Mouse (Mus musculus): ENCODE results near the gene Slc15a2. TPM values are rescaled to one million over a fixed set of nuclear protein-coding genes. Genes with fewer than 3 reads are reported as not detected.

The Slc15a2 gene
- total RNA-seq (2014; rRNA removed) = 18.2 and 23.5 TPM in 2 replicates
- polyA plus RNA-seq (2015; fragmentation: Nextera tagmentation; extraction: Ambion mirVana) = 21.1 and 23.9 TPM in 2 replicates

DNA sequence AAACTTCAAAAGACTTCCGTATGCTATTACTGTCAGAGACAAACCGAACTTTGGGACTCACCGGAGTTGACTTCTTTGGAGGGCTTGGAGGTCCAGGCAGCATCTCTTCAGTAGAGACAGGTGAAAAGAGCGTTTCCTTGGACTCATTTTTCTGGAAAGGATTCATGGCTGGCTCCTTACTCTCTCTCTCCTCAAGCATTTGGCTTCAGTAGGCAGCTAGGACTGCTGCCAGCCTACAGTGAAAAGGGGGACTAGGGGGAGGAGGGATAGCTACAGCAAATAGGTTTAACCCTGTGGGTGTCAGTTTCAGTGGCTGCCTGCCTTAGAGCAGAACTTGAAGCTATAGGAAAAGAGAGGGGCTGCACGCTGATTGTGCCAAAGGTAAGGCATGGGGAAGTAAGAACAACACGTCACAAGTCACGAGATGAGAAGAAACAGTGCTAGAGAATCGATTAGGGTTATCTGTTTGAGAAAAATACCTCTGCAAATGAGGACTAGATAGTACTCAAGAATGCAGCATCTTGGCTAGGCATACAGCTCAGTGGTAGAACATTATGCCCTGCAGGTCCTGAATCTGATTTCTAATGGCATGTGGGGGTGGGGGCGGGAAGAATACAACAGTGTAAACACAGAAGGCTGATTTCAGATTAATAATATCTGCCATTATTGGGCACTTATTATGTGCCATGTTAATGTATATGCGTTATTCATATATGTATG is at the start of gene Slc15a2:
Gene Slc15a2, minus strand, starts transcription at position 369 of the 720 bp plus-strand sequence.
- H3K9ac ChIP-seq = no peak within 1 kb of the TSS
- H3K4me2 ChIP-seq (ENCODE audit: low read depth) = peak within 1 kb of the TSS; percentile 26
- peak; percentile 84 for ATAC-seq

DNA sequence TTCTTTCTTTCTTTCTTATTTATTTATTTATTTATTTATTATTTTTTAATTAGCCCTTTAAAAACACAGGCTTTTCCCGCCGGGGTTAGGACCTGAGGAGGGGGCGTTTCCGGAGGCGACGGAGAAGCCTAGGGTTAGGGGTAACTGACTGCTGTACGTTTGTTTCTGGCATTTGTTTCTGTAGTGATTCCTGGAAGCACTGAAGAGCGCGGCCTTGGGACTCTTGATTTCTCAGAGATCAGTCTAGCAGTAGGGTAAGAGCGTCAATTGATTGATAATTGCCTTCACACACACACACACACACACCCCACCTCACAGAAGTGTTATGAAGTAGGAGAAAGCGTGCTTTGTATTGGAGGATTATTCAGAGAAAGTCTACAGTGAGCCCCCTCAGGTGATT is 44.1 kb upstream of the Slc15a2 start:
- Histone ChIP-seq H3K4me3 (ENCODE audit: low read depth, low read length) (peak overlapping the region; percentile 76), H3K27ac (ENCODE audit: low read depth, low read length) (no peak overlapping the region), H3K36me3 (ENCODE audit: insufficient read depth) (no peaks in the 10 kb centered on the region), H3K4me2 (ENCODE audit: low read depth) (peak overlapping the region; percentile 82), H3K9me3 (ENCODE audit: low read length) (no peaks in the 10 kb centered on the region), H3K9ac (peak overlapping the region; percentile 95), H3K4me1 (ENCODE audit: insufficient read depth) (peaks cover 11% of the 10 kb centered on the region), H3K27me3 (ENCODE audit: insufficient read depth, low read length) (peaks cover 3% of the 10 kb centered on the region; the same call in 1 of the 2 replicates)
- ATAC-seq (peak; percentile 21; the same call in 1 of the 2 replicates), DNase-seq (peak; percentile 24)
- no peak for TF ChIP-seq CTCF (IDR thresholded peaks at IDR 0.05; ENCODE audit: low read depth)
- WGBS = 1% methylated on average over 11 of the region's 11 CpGs

More for the DNA sequence above, at the start of gene Slc15a2:
- DNase-seq = peak; percentile 87
- Histone ChIP-seq H3K9me3 (ENCODE audit: low read length) (no peaks in the 10 kb centered on the region), H3K4me1 (ENCODE audit: insufficient read depth) (no peaks in the 10 kb centered on the region; the same call in 1 of the 2 replicates), H3K4me3 (ENCODE audit: low read depth, low read length) (peak within 1 kb of the TSS; percentile 27), H3K36me3 (ENCODE audit: insufficient read depth) (no peaks in the 10 kb centered on the region), H3K27ac (ENCODE audit: low read depth, low read length) (0 out of 2 replicates have a peak within 1 kb of the TSS, but pooled peaks have one; percentile 29), H3K27me3 (ENCODE audit: insufficient read depth, low read length) (no peaks in the 10 kb centered on the region)
- WGBS = 33% methylated on average over 10 of the region's 10 CpGs
- TF ChIP-seq CTCF (IDR thresholded peaks at IDR 0.05; ENCODE audit: low read depth) = no peak

DNA sequence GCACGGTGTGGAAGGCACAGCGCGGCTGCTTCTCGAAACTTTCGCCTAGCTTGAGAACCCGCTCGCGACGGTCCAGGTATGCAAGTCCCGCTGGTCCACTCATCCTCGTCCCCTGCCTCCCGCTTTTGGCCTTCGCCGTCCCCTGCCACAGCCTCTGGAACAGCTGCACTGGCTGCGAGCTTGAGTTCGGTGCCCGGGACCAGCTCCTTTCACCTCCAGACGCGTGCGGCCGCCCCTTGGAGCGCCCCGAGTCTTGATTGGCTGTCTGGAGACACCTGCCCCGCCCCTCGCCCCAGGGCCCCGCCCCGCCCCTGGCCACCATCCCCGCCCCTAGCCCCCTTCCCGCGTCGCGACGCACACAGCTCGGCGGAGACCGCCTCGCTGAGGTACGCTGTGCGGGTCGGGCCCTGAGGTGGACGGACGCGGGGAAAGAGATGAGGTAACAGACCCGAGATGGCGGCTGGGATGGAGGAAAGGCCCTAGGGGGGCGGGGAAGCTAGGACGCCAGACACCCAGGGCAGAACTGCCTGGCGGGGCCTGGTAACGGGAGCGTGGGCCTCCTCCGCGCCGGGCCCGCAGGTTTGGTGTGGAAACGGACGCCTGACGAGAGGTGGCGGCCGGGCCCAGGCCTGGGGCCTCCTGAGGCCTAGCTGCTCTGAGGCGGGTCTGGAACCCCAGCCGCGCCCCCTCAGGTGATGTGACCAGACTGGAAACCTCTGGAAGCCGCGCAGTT is 43.5 kb upstream of the Slc15a2 start, which contains the start of gene Iqcb1:
Gene Iqcb1, plus strand, starts transcription at position 332 of the 733 bp plus-strand sequence.
- H3K36me3 ChIP-seq (ENCODE audit: insufficient read depth) = no peaks in the 10 kb centered on the region
- TF ChIP-seq CTCF (IDR thresholded peaks at IDR 0.05; ENCODE audit: low read depth) = no peak
- 2% methylated on average over 62 of the region's 64 CpGs for WGBS
- peak within 1 kb of the TSS; percentile 79 for H3K27ac ChIP-seq (ENCODE audit: low read depth, low read length)
- DNase-seq (peak; percentile 88), ATAC-seq (peak; percentile 99)
- peak within 1 kb of the TSS; percentile 82 for H3K4me2 ChIP-seq (ENCODE audit: low read depth)
- peak within 1 kb of the TSS; percentile 76 for H3K4me3 ChIP-seq (ENCODE audit: low read depth, low read length)
- H3K27me3 ChIP-seq (ENCODE audit: insufficient read depth, low read length) = peaks cover 3% of the 10 kb centered on the region; the same call in 1 of the 2 replicates
- H3K4me1 ChIP-seq (ENCODE audit: insufficient read depth) = peaks cover 11% of the 10 kb centered on the region
- no peaks in the 10 kb centered on the region for H3K9me3 ChIP-seq (ENCODE audit: low read length)
- peak within 1 kb of the TSS; percentile 95 for H3K9ac ChIP-seq

DNA sequence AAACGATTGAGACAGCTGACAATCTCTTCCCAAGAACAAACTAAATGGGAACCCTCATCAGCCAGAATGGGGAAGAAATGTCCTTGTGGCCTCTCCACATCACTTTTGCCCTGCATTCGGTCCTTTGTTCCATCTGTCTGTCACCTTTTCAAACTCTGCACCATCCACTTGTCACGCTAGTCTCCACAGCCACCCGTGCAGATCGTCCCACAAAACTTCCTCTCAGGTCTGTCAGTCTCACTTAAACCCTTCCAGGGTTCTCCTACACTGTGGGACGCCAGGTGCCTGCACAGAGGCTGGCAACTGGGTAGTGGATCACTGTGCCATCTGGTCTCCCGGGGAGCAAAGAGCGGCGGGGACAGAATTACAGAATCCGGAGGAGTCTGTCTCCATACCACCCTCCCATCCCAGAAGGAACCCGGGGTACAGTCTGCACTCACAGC is 42.9 kb upstream of the Slc15a2 start:
- peaks cover 3% of the 10 kb centered on the region; the same call in 1 of the 2 replicates for H3K27me3 ChIP-seq (ENCODE audit: insufficient read depth, low read length)
- H3K4me3 ChIP-seq (ENCODE audit: low read depth, low read length) = peak overlapping the region; percentile 76
- peak overlapping the region; percentile 95; the same call in 1 of the 2 replicates for H3K9ac ChIP-seq
- peak overlapping the region; percentile 82 for H3K4me2 ChIP-seq (ENCODE audit: low read depth)
- ATAC-seq (no peak), DNase-seq (no peak)
- WGBS = 5% methylated on average over 11 of the region's 11 CpGs
- TF ChIP-seq CTCF (IDR thresholded peaks at IDR 0.05; ENCODE audit: low read depth) = no peak
- H3K27ac ChIP-seq (ENCODE audit: low read depth, low read length) = no peak overlapping the region
- no peaks in the 10 kb centered on the region for H3K9me3 ChIP-seq (ENCODE audit: low read length)
- no peaks in the 10 kb centered on the region for H3K36me3 ChIP-seq (ENCODE audit: insufficient read depth)
- H3K4me1 ChIP-seq (ENCODE audit: insufficient read depth) = peaks cover 11% of the 10 kb centered on the region

DNA sequence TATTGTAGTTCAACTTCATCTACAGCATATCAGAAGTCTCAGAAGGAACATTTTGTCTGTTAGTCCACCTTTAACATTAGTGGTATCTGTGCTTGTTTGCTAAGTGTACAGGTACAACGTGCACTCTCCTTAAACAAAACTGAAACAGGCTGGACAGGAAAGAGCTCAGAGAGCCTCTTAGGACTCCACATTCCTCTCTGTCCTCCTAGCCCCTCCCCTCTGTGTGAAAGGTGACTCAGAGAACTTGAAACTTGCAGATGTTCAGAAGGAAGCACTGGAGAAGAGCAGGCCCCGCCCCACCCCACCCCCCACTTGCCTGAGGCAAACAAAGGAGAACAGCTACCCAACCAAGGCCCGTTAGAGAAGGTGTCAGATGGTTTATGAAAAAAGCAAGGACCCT is 36.7 kb upstream of the Slc15a2 start:
- Histone ChIP-seq H3K36me3 (ENCODE audit: insufficient read depth) (no peaks in the 10 kb centered on the region), H3K4me2 (ENCODE audit: low read depth) (no peak overlapping the region), H3K27ac (ENCODE audit: low read depth, low read length) (no peak overlapping the region), H3K4me3 (ENCODE audit: low read depth, low read length) (no peak overlapping the region), H3K9me3 (ENCODE audit: low read length) (no peaks in the 10 kb centered on the region), H3K9ac (no peak overlapping the region), H3K27me3 (ENCODE audit: insufficient read depth, low read length) (no peaks in the 10 kb centered on the region), H3K4me1 (ENCODE audit: insufficient read depth) (no peaks in the 10 kb centered on the region)
- no peak for TF ChIP-seq CTCF (IDR thresholded peaks at IDR 0.05; ENCODE audit: low read depth)
- no peak for DNase-seq
- WGBS = 8% methylated on average over 3 of the region's 3 CpGs
- no peak for ATAC-seq

DNA sequence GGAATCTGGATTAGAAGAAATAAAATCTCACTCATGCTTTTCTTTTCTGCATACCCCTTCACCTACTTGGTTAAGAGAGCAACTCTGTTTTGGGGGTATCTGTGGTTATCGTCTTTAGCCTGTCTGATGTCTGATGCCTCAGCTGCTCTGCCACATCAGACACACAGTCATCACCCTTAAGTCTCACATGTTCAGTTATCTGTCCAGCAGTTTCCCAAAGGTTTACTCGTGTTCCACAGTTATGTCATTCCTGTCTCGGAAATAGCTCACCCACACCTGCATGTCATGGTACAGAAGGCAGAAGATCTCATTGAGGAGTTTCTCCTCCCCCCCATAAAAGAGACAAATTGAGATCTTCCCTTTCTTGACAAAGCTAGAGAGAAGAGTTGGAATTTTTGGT is 36.0 kb upstream of the Slc15a2 start:
- no peak overlapping the region for H3K4me3 ChIP-seq (ENCODE audit: low read depth, low read length)
- no peak for ATAC-seq
- no peak overlapping the region for H3K4me2 ChIP-seq (ENCODE audit: low read depth)
- TF ChIP-seq CTCF (IDR thresholded peaks at IDR 0.05; ENCODE audit: low read depth) = no peak
- no peaks in the 10 kb centered on the region for H3K9me3 ChIP-seq (ENCODE audit: low read length)
- DNase-seq = no peak
- H3K36me3 ChIP-seq (ENCODE audit: insufficient read depth) = no peaks in the 10 kb centered on the region
- no peak overlapping the region for H3K9ac ChIP-seq
- 85% methylated on average over 3 of the region's 3 CpGs for WGBS
- no peaks in the 10 kb centered on the region for H3K27me3 ChIP-seq (ENCODE audit: insufficient read depth, low read length)
- no peak overlapping the region for H3K27ac ChIP-seq (ENCODE audit: low read depth, low read length)
- H3K4me1 ChIP-seq (ENCODE audit: insufficient read depth) = no peaks in the 10 kb centered on the region
